Comparison of ENCODE assay signal across 24 mouse cellular contexts in genomic region chr12:116306042-116306441, GRCm38 (mm10). TPM values are rescaled to one million over a fixed set of nuclear protein-coding genes. Genes with fewer than 3 reads are reported as not detected.
A peak's percentile ranks its signal among the peaks of the same experiment; 100 is the strongest.
DNase-seq lines count a peak whose midpoint lies in the region; ATAC-seq and TF ChIP-seq lines count a peak whose summit lies in the region.
"Had no signal": no experiment of that assay in that cellular context is flagged by ENCODE, and none has a peak within 500 bp of the region (broad histone marks: within the 10 kb centered on the region; RNA-seq: fewer than 3 reads in every experiment).

No protein-coding gene starts in this region.

- peaks cover 10% of the 10 kb centered on the region for H3K4me1 ChIP-seq in lung, adult 2 months (ENCODE audit: control insufficient read depth, insufficient read depth, low read length)
- no peaks in the 10 kb centered on the region for H3K4me1 ChIP-seq in forebrain, embryonic 13.5 days
- no peaks in the 10 kb centered on the region for H3K4me1 ChIP-seq in neural tube, embryonic 15.5 days
- H3K4me1 ChIP-seq: embryonic facial prominence, embryonic 12.5 days; forebrain, embryonic 10.5 days; hindbrain, embryonic 15.5 days; lung, embryonic 15.5 days; midbrain, embryonic 10.5 days had no signal

- TF ChIP-seq CTCF in lung, adult 2 months (IDR thresholded peaks at IDR 0.05; ENCODE audit: insufficient read depth, low read length): no peak

- no peaks in the 10 kb centered on the region for H3K27me3 ChIP-seq in forebrain, embryonic 13.5 days
- H3K27me3 ChIP-seq in neural tube, embryonic 15.5 days (replicated peaks): no peaks in the 10 kb centered on the region
- H3K27me3 ChIP-seq: CH12.LX; embryonic facial prominence, embryonic 12.5 days; hindbrain, embryonic 15.5 days; lung, embryonic 15.5 days had no signal

- TF ChIP-seq POLR2A in lung, adult 2 months (IDR thresholded peaks at IDR 0.05; ENCODE audit: borderline replicate concordance, extremely low read depth, low read depth, low read length): no peak

- no peak overlapping the region for H3K9ac ChIP-seq in forebrain, embryonic 13.5 days
- H3K9ac ChIP-seq in neural tube, embryonic 15.5 days (replicated peaks): no peak overlapping the region
- H3K9ac ChIP-seq: embryonic facial prominence, embryonic 12.5 days; hindbrain, embryonic 15.5 days; lung, embryonic 15.5 days had no signal

- H3K4me3 ChIP-seq in lung, adult 2 months (replicated peaks; ENCODE audit: extremely low read depth, low read depth, low read length): no peak overlapping the region
- no peak overlapping the region for H3K4me3 ChIP-seq in forebrain, embryonic 13.5 days
- H3K4me3 ChIP-seq in neural tube, embryonic 15.5 days (replicated peaks): no peak overlapping the region
- H3K4me3 ChIP-seq: embryonic facial prominence, embryonic 12.5 days; forebrain, embryonic 10.5 days; hindbrain, embryonic 15.5 days; lung, embryonic 15.5 days; midbrain, embryonic 10.5 days had no signal

- H3K4me2 ChIP-seq in forebrain, embryonic 13.5 days: no peak overlapping the region
- no peak overlapping the region for H3K4me2 ChIP-seq in neural tube, embryonic 15.5 days
- H3K4me2 ChIP-seq: embryonic facial prominence, embryonic 12.5 days; hindbrain, embryonic 15.5 days; lung, embryonic 15.5 days had no signal

- no peak overlapping the region for H3K27ac ChIP-seq in forebrain, embryonic 13.5 days
- no peak overlapping the region for H3K27ac ChIP-seq in neural tube, embryonic 15.5 days (replicated peaks)
- H3K27ac ChIP-seq: embryonic facial prominence, embryonic 12.5 days; forebrain, embryonic 10.5 days; hindbrain, embryonic 15.5 days; lung, embryonic 15.5 days; midbrain, embryonic 10.5 days had no signal

- no peak for ATAC-seq in forebrain, embryonic 13.5 days
- no peak for ATAC-seq in neural tube, embryonic 15.5 days (ENCODE audit: low FRiP score)

- intact Hi-C loops in heart, postnatal 25 days (cut with DNase I): no loop called here

- DNase-seq in heart, adult 11 months: peak; percentile 85
- no peak for DNase-seq in heart, postnatal 25 days (ENCODE audit: low spot score)
- DNase-seq in lung, postnatal 10 days: peak; percentile 6
- DNase-seq in lung, adult 2 months: no peak
- peak; percentile 94 for DNase-seq in MEL-GATA-1-ER (ENCODE audit: extremely low read depth, low read depth)
- peak; percentile 45 to 48 for DNase-seq in adrenal gland, postnatal 36 days
- DNase-seq: cerebellum, postnatal 25 days; spleen, adult 18-20 months; thymus, postnatal 14 days had no signal

- no peaks in the 10 kb centered on the region for H3K36me3 ChIP-seq in forebrain, embryonic 13.5 days (ENCODE audit: poor library complexity, severe bottlenecking)
- H3K36me3 ChIP-seq in neural tube, embryonic 15.5 days: no peaks in the 10 kb centered on the region
- H3K36me3 ChIP-seq: embryonic facial prominence, embryonic 12.5 days; forebrain, embryonic 10.5 days; hindbrain, embryonic 15.5 days; lung, embryonic 15.5 days; midbrain, embryonic 10.5 days had no signal

- no peaks in the 10 kb centered on the region for H3K9me3 ChIP-seq in forebrain, embryonic 13.5 days (replicated peaks)
- H3K9me3 ChIP-seq in neural tube, embryonic 15.5 days (replicated peaks): no peaks in the 10 kb centered on the region
- H3K9me3 ChIP-seq: embryonic facial prominence, embryonic 12.5 days; forebrain, embryonic 10.5 days; hindbrain, embryonic 15.5 days; lung, embryonic 15.5 days; midbrain, embryonic 10.5 days had no signal

- WGBS in lung, adult 2 months: 47% methylated on average over 1 of the region's 1 CpGs
- WGBS in forebrain, embryonic 13.5 days: 80% methylated on average over 1 of the region's 1 CpGs
- WGBS in neural tube, embryonic 15.5 days: 62% methylated on average over 1 of the region's 1 CpGs

RNA-seq across cellular contexts. Expression of gene Esyt2, which starts 25.0 kb away (rescaled TPM):
- total RNA-seq in heart, postnatal 25 days (2021): 10 to 100 TPM; 25.3 to 30.4 TPM
- 13.9 and 15.0 TPM in 2 replicates for polyA plus RNA-seq in lung, adult 2 months (2012; rRNA removed)
- 10 to 100 TPM; 58.3 to 64.6 TPM for total RNA-seq in adrenal gland, postnatal 36 days (2021)
- polyA plus RNA-seq in forebrain, embryonic 13.5 days (2015; fragmentation: Nextera tagmentation; extraction: Ambion mirVana): 9.9 and 10.9 TPM in 2 replicates
- polyA plus RNA-seq in neural tube, embryonic 15.5 days (2015; fragmentation: Nextera tagmentation; extraction: Ambion mirVana): 11.3 and 12.5 TPM in 2 replicates

RNA-seq across cellular contexts. Expression of gene Gm11027, which starts 30.9 kb away (rescaled TPM):
- not detected for total RNA-seq in heart, postnatal 25 days (2021)
- polyA plus RNA-seq in lung, adult 2 months (2012; rRNA removed): not detected in 2 replicates
- total RNA-seq in adrenal gland, postnatal 36 days (2021): not detected
- not detected in 2 replicates for polyA plus RNA-seq in forebrain, embryonic 13.5 days (2015; fragmentation: Nextera tagmentation; extraction: Ambion mirVana)
- polyA plus RNA-seq in neural tube, embryonic 15.5 days (2015; fragmentation: Nextera tagmentation; extraction: Ambion mirVana): not detected in 2 replicates
- total RNA-seq: CH12.LX; heart, postnatal 10 days; layer of hippocampus, postnatal 25 days; left cerebral cortex, postnatal 36 days; liver, adult 2 months; monocyte, adult 5-6 weeks had no signal
- polyA plus RNA-seq: embryonic facial prominence, embryonic 12.5 days; forebrain, embryonic 10.5 days; hindbrain, embryonic 15.5 days; liver, adult 2 months; lung, embryonic 15.5 days; midbrain, embryonic 10.5 days; neural tube, embryonic 14.5 days; stomach, embryonic 16.5 days had no signal

RNA-seq across cellular contexts. Expression of gene Wdr60, which starts 43.2 kb away (rescaled TPM):
- 1 to 10 TPM; 1.6 to 2.3 TPM for total RNA-seq in heart, postnatal 25 days (2021)
- 5.7 and 7.5 TPM in 2 replicates for polyA plus RNA-seq in lung, adult 2 months (2012; rRNA removed)
- 10 to 100 TPM; 10.5 to 12.3 TPM for total RNA-seq in adrenal gland, postnatal 36 days (2021)
- 19.9 and 20.5 TPM in 2 replicates for polyA plus RNA-seq in forebrain, embryonic 13.5 days (2015; fragmentation: Nextera tagmentation; extraction: Ambion mirVana)
- polyA plus RNA-seq in neural tube, embryonic 15.5 days (2015; fragmentation: Nextera tagmentation; extraction: Ambion mirVana): 20.9 and 22.1 TPM in 2 replicates
- total RNA-seq: monocyte, adult 5-6 weeks had no signal

Comparison
In these comparisons a context has a peak if more than half of its experiments do, and no peak if none do; other contexts are left out.
1. DNase-seq: peak in heart, adult 11 months (single experiment), lung, postnatal 10 days (single experiment), MEL-GATA-1-ER (single experiment) and adrenal gland, postnatal 36 days (2 of 2); none in heart, postnatal 25 days (single experiment) and lung, adult 2 months (single experiment).